Mouse (Mus musculus) neural tube, embryonic 13.5 days (tissue): Measurements from ENCODE around the gene Gm3045. TPM values are rescaled to one million over a fixed set of nuclear protein-coding genes. Genes with fewer than 3 reads are reported as not detected.

Experiments used
- ATAC-seq: fragments of 200-750 bp; cut with Nextera tagmentation; 2 replicates; pipeline ENCODE4 v1.8.0; 2017; ENCODE audit warnings: low read depth, mild to moderate bottlenecking, moderate TSS enrichment, moderate library complexity
- H3K27ac ChIP-seq: fragments of 300-500 bp; sonication (generic); replicated peaks from 2 replicates; pipeline ENCODE4 v1.5.1; 2015; ENCODE audit warnings: moderate library complexity, mild to moderate bottlenecking, inconsistent platforms
- H3K27me3 ChIP-seq: fragments of 300-500 bp; sonication (generic); 2 replicates; pipeline ENCODE4 v1.6.1; 2015; ENCODE audit warnings: mild to moderate bottlenecking, inconsistent platforms
- H3K36me3 ChIP-seq: fragments of 300-500 bp; sonication (generic); 2 replicates; pipeline ENCODE4 v1.6.1; 2015; ENCODE audit warnings: mild to moderate bottlenecking, inconsistent platforms
- H3K4me1 ChIP-seq: fragments of 300-500 bp; sonication (generic); replicated peaks from 2 replicates; pipeline ENCODE4 v1.6.1; 2015; ENCODE audit warnings: inconsistent platforms
- H3K4me2 ChIP-seq: fragments of 300-500 bp; sonication (generic); 2 replicates; pipeline ENCODE4 v1.6.1; 2015; ENCODE audit warnings: inconsistent platforms, mild to moderate bottlenecking, moderate library complexity
- H3K4me3 ChIP-seq: fragments of 300-500 bp; sonication (generic); 2 replicates; pipeline ENCODE4 v1.5.1; 2015; ENCODE audit warnings: mild to moderate bottlenecking, inconsistent platforms
- H3K9ac ChIP-seq: fragments of 300-500 bp; sonication (generic); 2 replicates; pipeline ENCODE4 v1.6.1; 2015; ENCODE audit warnings: moderate library complexity, mild to moderate bottlenecking, inconsistent platforms
- H3K9me3 ChIP-seq: fragments of 300-500 bp; sonication (generic); 2 replicates; pipeline ENCODE4 v1.6.1; 2016; ENCODE audit warnings: inconsistent platforms
- WGBS: fragments of 180-500 bp; shearing (Covaris S2); methylation state at CpG from one replicate; pipeline ENCODE4 v1.1.7; 2015; 5-methylcytosine and 5-hydroxymethylcytosine counted together
- polyA plus RNA-seq: library from polyadenylated mRNA; unstranded; fragments of >200 nt; fragmentation: Nextera tagmentation; extraction: Ambion mirVana; gene quantifications from 2 replicates; pipeline ENCODE4 v1.2.1, GENCODE M21; 2015

The Gm3045 gene
- polyA plus RNA-seq, 1 experiment from 2014 or later: not detected

- no peak overlapping the region for H3K27ac ChIP-seq
- no peaks in the 10 kb centered on the region for H3K9me3 ChIP-seq
- H3K4me1 ChIP-seq: 0 out of 2 replicates have a peak, but pooled peaks cover 3% of the 10 kb centered on the region
- no peaks in the 10 kb centered on the region for H3K36me3 ChIP-seq
- ATAC-seq: no peak
- 49% methylated on average over 13 of the region's 13 CpGs for whole genome bisulfite sequencing
- peaks cover 4% of the 10 kb centered on the region for H3K27me3 ChIP-seq
- no peak overlapping the region for H3K4me2 ChIP-seq
- H3K9ac ChIP-seq: no peak overlapping the region
- H3K4me3 ChIP-seq: no peak overlapping the region
These were observed 7.5 kb upstream of the Gm3045 start for GRCm38 (mm10) chr13:56418685-56419483.

GRCm38 (mm10) chr13:56419538-56419937 is 6.9 kb upstream of the Gm3045 start:
- peaks cover 4% of the 10 kb centered on the region for H3K27me3 ChIP-seq
- 81% methylated on average over 6 of the region's 6 CpGs for WGBS
- ATAC-seq: no peak

GRCm38 (mm10) chr13:56422072-56422723 is 4.2 kb upstream of the Gm3045 start:
- Histone ChIP-seq H3K36me3 (no peaks in the 10 kb centered on the region), H3K9me3 (no peaks in the 10 kb centered on the region), H3K4me1 (0 out of 2 replicates have a peak, but pooled peaks cover 3% of the 10 kb centered on the region), H3K27me3 (peaks cover 13% of the 10 kb centered on the region), H3K9ac (no peak overlapping the region), H3K27ac (no peak overlapping the region), H3K4me3 (no peak overlapping the region), H3K4me2 (peak overlapping the region; percentile 16; the same call in 1 of the 2 replicates)
- ATAC-seq: 0 out of 2 replicates have a peak, but pooled peaks have one; percentile 32
- WGBS: 26% methylated on average over 16 of the region's 16 CpGs

More at GRCm38 (mm10) chr13:56419538-56419937, 6.9 kb upstream of the Gm3045 start:
- H3K36me3 ChIP-seq: no peaks in the 10 kb centered on the region
- H3K4me2 ChIP-seq: no peak overlapping the region
- H3K4me1 ChIP-seq: 0 out of 2 replicates have a peak, but pooled peaks cover 3% of the 10 kb centered on the region
- H3K27ac ChIP-seq: no peak overlapping the region
- no peak overlapping the region for H3K4me3 ChIP-seq
- no peaks in the 10 kb centered on the region for H3K9me3 ChIP-seq
- no peak overlapping the region for H3K9ac ChIP-seq

GRCm38 (mm10) chr13:56425931-56426330 is 463 bp upstream of the Gm3045 start:
- WGBS: 87% methylated on average over 7 of the region's 7 CpGs
- no peak overlapping the region for H3K9ac ChIP-seq
- H3K4me1 ChIP-seq: 0 out of 2 replicates have a peak, but pooled peaks cover 3% of the 10 kb centered on the region
- no peak overlapping the region for H3K4me2 ChIP-seq
- H3K27me3 ChIP-seq: peaks cover 26% of the 10 kb centered on the region
- no peaks in the 10 kb centered on the region for H3K36me3 ChIP-seq
- no peaks in the 10 kb centered on the region for H3K9me3 ChIP-seq
- H3K27ac ChIP-seq: no peak overlapping the region
- no peak for ATAC-seq
- no peak overlapping the region for H3K4me3 ChIP-seq

- H3K9ac ChIP-seq: no peak overlapping the region
- H3K27ac ChIP-seq: no peak overlapping the region
- H3K9me3 ChIP-seq: no peaks in the 10 kb centered on the region
- H3K4me1 ChIP-seq: no peaks in the 10 kb centered on the region
- peak; percentile 71 for ATAC-seq
- no peaks in the 10 kb centered on the region for H3K36me3 ChIP-seq
- H3K4me2 ChIP-seq: no peak overlapping the region
- no peak overlapping the region for H3K4me3 ChIP-seq
- WGBS: 31% methylated on average over 16 of the region's 16 CpGs
- H3K27me3 ChIP-seq: peaks cover 21% of the 10 kb centered on the region
These were observed 2.5 kb downstream of the Gm3045 start for GRCm38 (mm10) chr13:56428724-56429500.

GRCm38 (mm10) chr13:56432496-56432895 is 6.1 kb downstream of the Gm3045 start:
- Histone ChIP-seq H3K4me3 (no peak overlapping the region), H3K36me3 (no peaks in the 10 kb centered on the region), H3K4me1 (no peaks in the 10 kb centered on the region), H3K27ac (no peak overlapping the region), H3K4me2 (no peak overlapping the region), H3K9me3 (no peaks in the 10 kb centered on the region), H3K27me3 (peaks cover 45% of the 10 kb centered on the region), H3K9ac (no peak overlapping the region)
- WGBS: 92% methylated on average over 11 of the region's 12 CpGs
- ATAC-seq: no peak

- Histone ChIP-seq H3K9me3 (no peaks in the 10 kb centered on the region), H3K36me3 (no peaks in the 10 kb centered on the region), H3K4me3 (no peak overlapping the region), H3K27me3 (peaks cover 46% of the 10 kb centered on the region), H3K27ac (no peak overlapping the region), H3K4me2 (no peak overlapping the region), H3K4me1 (peaks cover 7% of the 10 kb centered on the region), H3K9ac (no peak overlapping the region)
- no peak for ATAC-seq
- WGBS: 8% methylated on average over 10 of the region's 10 CpGs
These were observed 7.1 kb downstream of the Gm3045 start for GRCm38 (mm10) chr13:56433466-56433865.

- WGBS: 81% methylated on average over 9 of the region's 9 CpGs
- no peak overlapping the region for H3K4me3 ChIP-seq
- no peak overlapping the region for H3K9ac ChIP-seq
- no peaks in the 10 kb centered on the region for H3K9me3 ChIP-seq
- no peak overlapping the region for H3K27ac ChIP-seq
- H3K4me2 ChIP-seq: no peak overlapping the region
- H3K4me1 ChIP-seq: peaks cover 10% of the 10 kb centered on the region
- ATAC-seq: no peak
- H3K27me3 ChIP-seq: peaks cover 50% of the 10 kb centered on the region
- no peaks in the 10 kb centered on the region for H3K36me3 ChIP-seq
These were observed 7.9 kb downstream of the Gm3045 start for GRCm38 (mm10) chr13:56434311-56434751.

GRCm38 (mm10) chr13:56435615-56436287 is 9.4 kb downstream of the Gm3045 start:
- no peak overlapping the region for H3K9ac ChIP-seq
- no peaks in the 10 kb centered on the region for H3K9me3 ChIP-seq
- H3K4me1 ChIP-seq: peaks cover 10% of the 10 kb centered on the region
- H3K27me3 ChIP-seq: peaks cover 64% of the 10 kb centered on the region
- H3K27ac ChIP-seq: no peak overlapping the region
- no peak overlapping the region for H3K4me3 ChIP-seq
- no peak overlapping the region for H3K4me2 ChIP-seq
- 64% methylated on average over 10 of the region's 10 CpGs for WGBS
- ATAC-seq: no peak
- H3K36me3 ChIP-seq: no peaks in the 10 kb centered on the region

- H3K4me2 ChIP-seq: peak within 1 kb of the TSS; percentile 55
- 4% methylated on average over 51 of the region's 51 CpGs for WGBS
- peaks cover 73% of the 10 kb centered on the region for H3K27me3 ChIP-seq
- peak within 1 kb of the TSS; percentile 48; the same call in 1 of the 2 replicates for H3K9ac ChIP-seq
- H3K9me3 ChIP-seq: no peaks in the 10 kb centered on the region
- no peak within 1 kb of the TSS for H3K27ac ChIP-seq
- H3K4me3 ChIP-seq: peak within 1 kb of the TSS; percentile 31
- H3K4me1 ChIP-seq: peaks cover 10% of the 10 kb centered on the region
- no peaks in the 10 kb centered on the region for H3K36me3 ChIP-seq
- no peak for ATAC-seq
These were observed 12.0 kb downstream of the Gm3045 start, which contains the start of gene Slc25a48 for GRCm38 (mm10) chr13:56438211-56439075. Slc25a48 (plus strand) TSS chr13:56438355.

- no peak overlapping the region for H3K4me3 ChIP-seq
- H3K36me3 ChIP-seq: no peaks in the 10 kb centered on the region
- WGBS: 86% methylated on average over 7 of the region's 7 CpGs
- no peaks in the 10 kb centered on the region for H3K9me3 ChIP-seq
- H3K4me2 ChIP-seq: no peak overlapping the region
- peaks cover 5% of the 10 kb centered on the region for H3K4me1 ChIP-seq
- no peak overlapping the region for H3K27ac ChIP-seq
- no peak for ATAC-seq
- peaks cover 34% of the 10 kb centered on the region for H3K27me3 ChIP-seq
- H3K9ac ChIP-seq: no peak overlapping the region
These were observed 17.0 kb downstream of the Gm3045 start for GRCm38 (mm10) chr13:56443411-56443810.
